Mouse (Mus musculus): Measurements from ENCODE around the gene D630045J12Rik. TPM values are rescaled to one million over a fixed set of nuclear protein-coding genes. Genes with fewer than 3 reads are reported as not detected.
A peak's percentile ranks its signal among the peaks of the same experiment; 100 is the strongest.

D630045J12Rik gene
- total RNA-seq, 1 experiment: 4.1 TPM

- H3K27ac ChIP-seq (ENCODE audit: insufficient read depth, low read depth, low read length, poor library complexity, severe bottlenecking): no peak overlapping the region
- peaks cover 9% of the 10 kb centered on the region; the same call in 1 of the 2 replicates for H3K36me3 ChIP-seq (ENCODE audit: control insufficient read depth, insufficient read depth, low read length, poor library complexity, severe bottlenecking)
- DNase-seq (ENCODE audit: low read depth, low spot score): no peak
- no peak overlapping the region for H3K9ac ChIP-seq (ENCODE audit: insufficient read depth, low read depth, low read length, poor library complexity, severe bottlenecking)
- H3K9me3 ChIP-seq (ENCODE audit: control insufficient read depth, insufficient read depth, low read depth, low read length): no peaks in the 10 kb centered on the region
- H3K4me3 ChIP-seq (ENCODE audit: insufficient read depth in 1 of 2, low read depth in 1 of 2, low read length in 2 of 2, poor library complexity in 1 of 2, severe bottlenecking in 1 of 2): no peak overlapping the region
- in situ Hi-C loops (cut with MboI; ENCODE audit: low sequenced_read_pairs in 2 of 2, unreplicated experiment in 2 of 2): no loop called here
- peaks cover 4 to 6% of the 10 kb centered on the region in 2 experiments; a peak in 2 of 4 replicates for H3K4me1 ChIP-seq (ENCODE audit: control insufficient read depth in 2 of 2, insufficient read depth in 2 of 2, low read length in 2 of 2, poor library complexity in 1 of 2)
- TF ChIP-seq MAFK (IDR thresholded peaks at IDR 0.05; ENCODE audit: insufficient read depth, low read depth, low read length): no peak
- no peak for TF ChIP-seq HCFC1 (IDR thresholded peaks at IDR 0.05; ENCODE audit: borderline replicate concordance, insufficient read depth, low read length)
- TF ChIP-seq ZC3H11A (IDR thresholded peaks at IDR 0.05; ENCODE audit: borderline replicate concordance, low read depth, low read length): no peak
- TF ChIP-seq CHD2 (IDR thresholded peaks at IDR 0.05; ENCODE audit: low read depth, low read length): no peak
- no peak for TF ChIP-seq ZNF384 (IDR thresholded peaks at IDR 0.05; ENCODE audit: low read depth, low read length)
Observed at GRCm38 (mm10) chr6:38149483-38149882, 104.3 kb downstream of the D630045J12Rik start.

GRCm38 (mm10) chr6:38148626-38149025, 105.2 kb downstream of the D630045J12Rik start:
- H3K4me1 ChIP-seq (ENCODE audit: control insufficient read depth in 2 of 2, insufficient read depth in 2 of 2, low read length in 2 of 2, poor library complexity in 1 of 2): peaks cover 4 to 14% of the 10 kb centered on the region in 2 experiments; a peak in 2 of 4 replicates
- DNase-seq (ENCODE audit: low read depth, low spot score): no peak
- no peak overlapping the region for H3K9ac ChIP-seq (ENCODE audit: insufficient read depth, low read depth, low read length, poor library complexity, severe bottlenecking)
- no peak overlapping the region for H3K4me3 ChIP-seq (ENCODE audit: insufficient read depth in 1 of 2, low read depth in 1 of 2, low read length in 2 of 2, poor library complexity in 1 of 2, severe bottlenecking in 1 of 2)
- in situ Hi-C loops (cut with MboI; ENCODE audit: low sequenced_read_pairs in 2 of 2, unreplicated experiment in 2 of 2): no loop called here
- peaks cover 9% of the 10 kb centered on the region; the same call in 1 of the 2 replicates for H3K36me3 ChIP-seq (ENCODE audit: control insufficient read depth, insufficient read depth, low read length, poor library complexity, severe bottlenecking)
- no peak overlapping the region for H3K27ac ChIP-seq (ENCODE audit: insufficient read depth, low read depth, low read length, poor library complexity, severe bottlenecking)
- H3K9me3 ChIP-seq (ENCODE audit: control insufficient read depth, insufficient read depth, low read depth, low read length): no peaks in the 10 kb centered on the region
- no peak for TF ChIP-seq ZC3H11A (IDR thresholded peaks at IDR 0.05; ENCODE audit: borderline replicate concordance, low read depth, low read length)
- no peak for TF ChIP-seq ZNF384 (IDR thresholded peaks at IDR 0.05; ENCODE audit: low read depth, low read length)
- TF ChIP-seq CHD2 (IDR thresholded peaks at IDR 0.05; ENCODE audit: low read depth, low read length): no peak
- no peak for TF ChIP-seq MAFK (IDR thresholded peaks at IDR 0.05; ENCODE audit: insufficient read depth, low read depth, low read length)
- no peak for TF ChIP-seq HCFC1 (IDR thresholded peaks at IDR 0.05; ENCODE audit: borderline replicate concordance, insufficient read depth, low read length)

- H3K4me3 ChIP-seq (ENCODE audit: insufficient read depth in 1 of 2, low read depth in 1 of 2, low read length in 2 of 2, poor library complexity in 1 of 2, severe bottlenecking in 1 of 2): no peak overlapping the region
- H3K9me3 ChIP-seq (ENCODE audit: control insufficient read depth, insufficient read depth, low read depth, low read length): no peaks in the 10 kb centered on the region
- no peak overlapping the region for H3K9ac ChIP-seq (ENCODE audit: insufficient read depth, low read depth, low read length, poor library complexity, severe bottlenecking)
- TF ChIP-seq HCFC1 (IDR thresholded peaks at IDR 0.05; ENCODE audit: borderline replicate concordance, insufficient read depth, low read length) (no peak), CHD2 (IDR thresholded peaks at IDR 0.05; ENCODE audit: low read depth, low read length) (no peak), ZNF384 (IDR thresholded peaks at IDR 0.05; ENCODE audit: low read depth, low read length) (no peak), ZC3H11A (IDR thresholded peaks at IDR 0.05; ENCODE audit: borderline replicate concordance, low read depth, low read length) (no peak), MAFK (IDR thresholded peaks at IDR 0.05; ENCODE audit: insufficient read depth, low read depth, low read length) (no peak)
- peaks cover 4 to 14% of the 10 kb centered on the region in 2 experiments; a peak in 2 of 4 replicates for H3K4me1 ChIP-seq (ENCODE audit: control insufficient read depth in 2 of 2, insufficient read depth in 2 of 2, low read length in 2 of 2, poor library complexity in 1 of 2)
- in situ Hi-C loops (cut with MboI; ENCODE audit: low sequenced_read_pairs in 2 of 2, unreplicated experiment in 2 of 2): no loop called here
- DNase-seq (ENCODE audit: low read depth, low spot score): no peak
- H3K27ac ChIP-seq (ENCODE audit: insufficient read depth, low read depth, low read length, poor library complexity, severe bottlenecking): no peak overlapping the region
- H3K36me3 ChIP-seq (ENCODE audit: control insufficient read depth, insufficient read depth, low read length, poor library complexity, severe bottlenecking): peaks cover 10% of the 10 kb centered on the region; the same call in 1 of the 2 replicates
Observed at GRCm38 (mm10) chr6:38147301-38147700, 106.5 kb downstream of the D630045J12Rik start.

- Histone ChIP-seq H3K4me1 (ENCODE audit: control insufficient read depth in 2 of 2, insufficient read depth in 2 of 2, low read length in 2 of 2, poor library complexity in 1 of 2) (peaks cover 4 to 14% of the 10 kb centered on the region in 2 experiments; a peak in 2 of 4 replicates), H3K4me3 (ENCODE audit: insufficient read depth in 1 of 2, low read depth in 1 of 2, low read length in 2 of 2, poor library complexity in 1 of 2, severe bottlenecking in 1 of 2) (no peak overlapping the region), H3K36me3 (ENCODE audit: control insufficient read depth, insufficient read depth, low read length, poor library complexity, severe bottlenecking) (peaks cover 10% of the 10 kb centered on the region; the same call in 1 of the 2 replicates), H3K9me3 (ENCODE audit: control insufficient read depth, insufficient read depth, low read depth, low read length) (no peaks in the 10 kb centered on the region), H3K27ac (ENCODE audit: insufficient read depth, low read depth, low read length, poor library complexity, severe bottlenecking) (peak overlapping the region; percentile 14; the same call in 1 of the 2 replicates), H3K9ac (ENCODE audit: insufficient read depth, low read depth, low read length, poor library complexity, severe bottlenecking) (no peak overlapping the region)
- no peak for DNase-seq (ENCODE audit: low read depth, low spot score)
- in situ Hi-C loops (cut with MboI; ENCODE audit: low sequenced_read_pairs in 2 of 2, unreplicated experiment in 2 of 2): no loop called here
- TF ChIP-seq CHD2 (IDR thresholded peaks at IDR 0.05; ENCODE audit: low read depth, low read length) (no peak), HCFC1 (IDR thresholded peaks at IDR 0.05; ENCODE audit: borderline replicate concordance, insufficient read depth, low read length) (no peak), ZNF384 (IDR thresholded peaks at IDR 0.05; ENCODE audit: low read depth, low read length) (no peak)
Observed at GRCm38 (mm10) chr6:38145463-38146065, 108.2 kb downstream of the D630045J12Rik start.

Measured in ES-E14 (cell line).